Mouse (Mus musculus) liver, postnatal 0 days (tissue): ENCODE data around the gene Slc22a2.

ENCODE experiments used
- CTCF ChIP-seq: sonication (generic); IDR thresholded peaks from 2 replicates; pipeline ENCODE4 v1.5.1; 2016; ENCODE audit warnings: antibody characterized with exemption, low read depth
- EP300 ChIP-seq: IDR thresholded peaks from 2 replicates; pipeline ENCODE4 v1.6.1; 2016; ENCODE audit warnings: antibody characterized with exemption, low read depth, mild to moderate bottlenecking

DNA sequence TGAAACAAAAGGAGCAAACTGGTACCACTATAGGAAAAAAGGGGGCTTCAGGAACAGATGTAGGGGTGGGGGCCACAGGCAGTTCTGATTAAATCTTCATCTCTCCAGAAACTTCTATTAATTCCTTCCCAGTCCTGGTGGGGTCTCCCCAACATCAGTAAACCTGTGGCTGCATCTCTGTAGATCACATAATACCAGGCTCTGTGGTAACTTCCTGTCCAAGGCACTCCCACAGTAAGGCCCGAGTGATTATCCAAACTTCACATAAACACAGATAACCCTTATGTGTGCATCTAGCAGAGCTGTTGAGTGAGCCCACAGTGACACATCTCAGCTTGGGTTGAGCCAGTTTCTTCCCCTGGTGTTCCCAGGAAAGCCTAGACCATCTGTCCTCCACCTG lies 22.7 kb downstream of the Slc22a2 start:
- TF ChIP-seq CTCF (peak; percentile 18), EP300 (no peak)
